Mouse (Mus musculus) G1E-ER4 (cell line): ENCODE data around the gene Wdr48. TPM values are rescaled to one million over a fixed set of nuclear protein-coding genes. Genes with fewer than 3 reads are reported as not detected.

Experiments
- GATA1 ChIP-seq: IDR thresholded peaks from one replicate; pipeline ENCODE4 v1.8.0; 2012; ENCODE audit warnings: low read length, inconsistent platforms
- polyA plus RNA-seq: library from polyadenylated mRNA; stranded (reverse); fragments of >175 nt; gene quantifications from 2 replicates; pipeline ENCODE4 v1.2.3, GENCODE M21; 2012

Gene Wdr48
- 29.0 and 29.5 TPM in 2 replicates for polyA plus RNA-seq

- TF ChIP-seq GATA1, result no peak
Observed at GRCm38 (mm10) chr9:119894339-119895009, at the start of gene Wdr48. Gene Wdr48 (plus strand): TSS chr9:119894878.

- TF ChIP-seq GATA1, result no peak
Observed at GRCm38 (mm10) chr9:119847187-119847586, 47.5 kb upstream of the Wdr48 start.

- TF ChIP-seq GATA1, result no peak
Observed at GRCm38 (mm10) chr9:119848671-119849070, 46.0 kb upstream of the Wdr48 start.

GRCm38 (mm10) chr9:119849214-119849613 is 45.5 kb upstream of the Wdr48 start:
- no peak for TF ChIP-seq GATA1

GRCm38 (mm10) chr9:119852347-119853030 is 42.2 kb upstream of the Wdr48 start:
- no peak for TF ChIP-seq GATA1

GRCm38 (mm10) chr9:119853071-119853846 is 41.4 kb upstream of the Wdr48 start:
- no peak for TF ChIP-seq GATA1

- TF ChIP-seq GATA1, result no peak
Observed at GRCm38 (mm10) chr9:119854170-119854569, 40.5 kb upstream of the Wdr48 start.

GRCm38 (mm10) chr9:119887144-119887901 is 7.4 kb upstream of the Wdr48 start:
- no peak for TF ChIP-seq GATA1

- TF ChIP-seq GATA1, result no peak
Observed at GRCm38 (mm10) chr9:119888843-119889246, 5.8 kb upstream of the Wdr48 start.

GRCm38 (mm10) chr9:119889446-119889845 is 5.2 kb upstream of the Wdr48 start:
- TF ChIP-seq GATA1, result no peak

GRCm38 (mm10) chr9:119890692-119891091 is 4.0 kb upstream of the Wdr48 start:
- no peak for TF ChIP-seq GATA1

GRCm38 (mm10) chr9:119893881-119894280 is 797 bp upstream of the Wdr48 start:
- no peak for TF ChIP-seq GATA1

- no peak for TF ChIP-seq GATA1
Observed at GRCm38 (mm10) chr9:119895040-119895721, 503 bp downstream of the Wdr48 start.

GRCm38 (mm10) chr9:119899446-119899845 is 4.8 kb downstream of the Wdr48 start:
- no peak for TF ChIP-seq GATA1
